Mouse (Mus musculus) forebrain, embryonic 14.5 days (tissue): ENCODE data around the gene Tcf7. TPM values are rescaled to one million over a fixed set of nuclear protein-coding genes. Genes with fewer than 3 reads are reported as not detected.

Experiments
- ATAC-seq: fragments of 200-750 bp; cut with Nextera tagmentation; 2 replicates; pipeline ENCODE4 v1.8.0; 2017; ENCODE audit warnings: mild to moderate bottlenecking, moderate library complexity
- DNase-seq: peaks from one replicate; pipeline ENCODE4 v3.0.0-alpha.2; 2015; ENCODE audit warnings: low spot score
- H3K27ac ChIP-seq: fragments of 300-500 bp; sonication (generic); 2 replicates; pipeline ENCODE4 v1.5.1; 2014; ENCODE audit warnings: low read depth, mild to moderate bottlenecking, control low read depth, low read length, moderate library complexity
- H3K27me3 ChIP-seq: fragments of 300-500 bp; sonication (generic); replicated peaks from 2 replicates; pipeline ENCODE4 v1.6.1; 2014; ENCODE audit warnings: low read length, control low read depth, mixed read lengths; ENCODE audit not compliant: control insufficient read depth, insufficient read depth
- H3K36me3 ChIP-seq: fragments of 300-500 bp; sonication (generic); 2 replicates; pipeline ENCODE4 v1.6.1; 2014; ENCODE audit warnings: low read length, control low read depth; ENCODE audit not compliant: control insufficient read depth, insufficient read depth
- H3K4me1 ChIP-seq: fragments of 300-500 bp; sonication (generic); 2 replicates; pipeline ENCODE4 v1.6.1; 2014; ENCODE audit warnings: antibody characterized with exemption, low read length, control low read depth; ENCODE audit not compliant: control insufficient read depth, insufficient read depth
- H3K4me2 ChIP-seq: fragments of 300-500 bp; sonication (generic); 2 replicates; pipeline ENCODE4 v1.6.1; 2014; ENCODE audit warnings: mild to moderate bottlenecking, control low read depth, low read length
- H3K4me3 ChIP-seq: fragments of 300-500 bp; sonication (generic); 2 replicates; pipeline ENCODE4 v1.5.1; 2014; ENCODE audit warnings: low read depth, low read length, control low read depth
- H3K9ac ChIP-seq: fragments of 300-500 bp; sonication (generic); 2 replicates; pipeline ENCODE4 v1.6.1; 2014; ENCODE audit warnings: mild to moderate bottlenecking, low read length, control low read depth, moderate library complexity
- H3K9me3 ChIP-seq: fragments of 300-500 bp; sonication (generic); replicated peaks from 2 replicates; pipeline ENCODE4 v1.6.1; 2016; ENCODE audit warnings: low read length, control low read depth, mixed read lengths; ENCODE audit not compliant: control insufficient read depth
- WGBS: fragments of 180-500 bp; shearing (Covaris S2); extraction: QIAGEN DNeasy Blood & Tissue Kit; methylation state at CpG from one replicate; pipeline ENCODE4 v1.1.7; 2014; 5-methylcytosine and 5-hydroxymethylcytosine counted together
- polyA plus RNA-seq: library from polyadenylated mRNA; unstranded; fragments of >200 nt; fragmentation: Nextera tagmentation; extraction: Ambion mirVana; gene quantifications from 2 replicates; pipeline ENCODE4 v1.2.1, GENCODE M21; 2014

Tcf7 gene
- polyA plus RNA-seq, 1 experiment from 2014 or later = 2.6 TPM

DNA sequence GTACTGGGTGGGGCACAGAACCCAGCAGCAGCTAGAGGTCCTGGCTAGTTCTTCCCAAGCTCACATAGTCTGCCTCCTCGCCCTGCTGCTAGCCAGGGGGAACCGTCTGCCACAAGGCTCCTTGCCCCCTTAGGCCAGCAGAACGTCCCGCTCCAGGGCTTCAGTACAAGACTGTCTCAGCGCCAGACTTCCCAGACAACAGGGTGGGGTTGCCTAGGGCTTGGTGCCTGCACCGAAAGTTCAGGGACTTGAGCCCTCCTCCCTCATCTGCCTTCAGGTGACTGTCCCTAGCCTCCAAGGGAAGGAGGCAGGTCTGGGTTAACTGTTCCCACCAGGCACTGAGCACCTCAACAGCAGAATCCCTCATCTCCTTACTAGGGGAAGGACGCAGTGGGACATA is 17.9 kb downstream of the Tcf7 start:
- Histone ChIP-seq H3K27me3 (no peaks in the 10 kb centered on the region), H3K36me3 (no peaks in the 10 kb centered on the region), H3K9me3 (no peaks in the 10 kb centered on the region), H3K4me3 (no peak overlapping the region), H3K27ac (no peak overlapping the region), H3K4me1 (no peaks in the 10 kb centered on the region), H3K9ac (no peak overlapping the region), H3K4me2 (no peak overlapping the region)
- ATAC-seq = no peak
- 77% methylated on average over 7 of the region's 7 CpGs for WGBS
- no peak for DNase-seq

DNA sequence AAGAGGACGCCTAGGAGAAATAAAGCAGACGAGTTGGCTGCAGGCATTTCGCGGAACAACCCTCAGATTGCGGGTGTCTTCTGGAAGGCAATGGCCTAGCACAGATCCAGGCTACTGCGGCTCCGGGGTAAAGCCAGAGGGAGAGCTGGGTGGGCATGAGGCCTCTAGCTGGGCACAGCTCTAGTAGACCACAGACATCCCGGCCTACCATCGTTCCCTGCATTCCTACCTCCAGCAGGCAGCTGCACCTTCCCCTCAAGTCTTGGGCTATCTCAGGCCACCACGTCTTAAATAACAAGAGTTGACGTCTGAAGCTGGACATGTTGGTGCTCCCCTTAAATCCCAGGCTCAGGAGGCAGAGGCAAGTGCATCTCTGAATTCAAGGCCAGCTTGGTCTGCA is 20.5 kb downstream of the Tcf7 start:
- Histone ChIP-seq H3K9me3 (no peaks in the 10 kb centered on the region), H3K27me3 (no peaks in the 10 kb centered on the region), H3K4me3 (no peak overlapping the region), H3K4me2 (no peak overlapping the region), H3K4me1 (no peaks in the 10 kb centered on the region), H3K9ac (no peak overlapping the region), H3K27ac (no peak overlapping the region), H3K36me3 (no peaks in the 10 kb centered on the region)
- ATAC-seq = no peak
- WGBS = 91% methylated on average over 11 of the region's 11 CpGs
- no peak for DNase-seq

DNA sequence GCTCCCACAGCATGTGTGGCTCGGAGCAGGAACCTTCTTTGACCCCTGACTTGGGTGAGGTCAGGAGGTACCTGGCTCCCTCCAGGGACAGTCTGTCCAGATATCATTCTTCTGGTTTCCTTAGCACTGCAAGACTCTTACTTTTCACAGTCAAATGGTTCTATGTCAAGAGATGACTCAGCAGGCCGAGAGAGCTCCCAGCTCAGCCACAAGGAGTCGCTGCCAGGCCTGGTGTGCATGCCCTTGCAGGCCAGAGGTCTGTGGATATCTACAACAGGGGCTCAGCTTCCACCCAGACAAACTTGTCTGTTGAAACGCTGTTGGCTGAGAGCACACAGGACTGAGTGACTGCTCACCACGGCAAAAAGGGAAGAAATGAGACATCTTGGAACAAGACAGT is 20.9 kb downstream of the Tcf7 start:
- no peak for DNase-seq

DNA sequence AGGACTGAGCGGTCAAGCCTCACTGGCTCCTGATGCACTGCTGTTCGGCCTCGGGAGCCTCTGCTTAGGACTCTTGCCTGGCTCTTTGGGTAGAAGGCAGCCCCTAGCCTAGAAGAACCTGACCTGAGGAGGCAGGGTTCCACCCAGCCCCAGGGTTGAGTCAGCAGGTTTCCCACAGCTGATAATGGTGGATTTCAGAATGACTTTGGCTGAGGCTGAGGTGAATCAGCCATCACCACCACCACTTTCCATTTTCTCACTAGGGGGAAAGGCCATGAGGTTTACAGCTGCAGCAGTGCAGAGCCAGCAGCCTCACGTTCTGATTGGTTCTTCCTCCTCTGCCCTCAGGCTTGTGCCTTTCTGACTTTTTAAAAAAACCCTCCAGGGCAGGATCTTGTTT is 21.9 kb downstream of the Tcf7 start:
- DNase-seq = no peak

More for the DNA sequence above, 20.9 kb downstream of the Tcf7 start:
- Histone ChIP-seq H3K27me3 (no peaks in the 10 kb centered on the region), H3K9ac (no peak overlapping the region), H3K4me1 (no peaks in the 10 kb centered on the region), H3K4me3 (no peak overlapping the region), H3K27ac (no peak overlapping the region), H3K9me3 (no peaks in the 10 kb centered on the region), H3K4me2 (no peak overlapping the region), H3K36me3 (no peaks in the 10 kb centered on the region)
- ATAC-seq = no peak
- WGBS = 58% methylated on average over 5 of the region's 5 CpGs

DNA sequence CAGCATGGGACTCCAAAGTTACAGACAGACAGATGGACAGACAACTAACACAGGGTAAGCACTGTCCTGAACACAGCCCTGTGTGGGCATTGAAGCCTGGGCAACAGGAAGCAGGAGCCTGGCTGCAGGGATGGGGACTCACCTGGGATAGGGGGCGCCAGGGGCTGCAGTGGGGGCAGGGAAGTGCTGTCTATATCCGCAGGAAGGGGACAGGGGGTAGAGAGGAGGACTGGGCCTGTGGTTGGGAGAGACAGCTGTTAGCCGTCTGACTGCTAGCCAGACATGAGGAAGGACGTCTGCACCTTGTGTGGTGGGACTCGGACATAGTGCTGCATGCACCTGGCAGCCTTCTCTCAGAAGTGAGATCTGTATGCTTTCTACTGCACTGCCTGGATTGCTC is 24.1 kb downstream of the Tcf7 start:
- ATAC-seq (no peak), DNase-seq (no peak)
- Histone ChIP-seq H3K9ac (no peak overlapping the region), H3K4me2 (no peak overlapping the region), H3K27ac (no peak overlapping the region), H3K27me3 (no peaks in the 10 kb centered on the region), H3K4me1 (no peaks in the 10 kb centered on the region), H3K4me3 (no peak overlapping the region), H3K36me3 (no peaks in the 10 kb centered on the region), H3K9me3 (no peaks in the 10 kb centered on the region)
- 60% methylated on average over 5 of the region's 5 CpGs for WGBS

More for the DNA sequence above, 21.9 kb downstream of the Tcf7 start:
- H3K27me3 ChIP-seq = no peaks in the 10 kb centered on the region
- H3K36me3 ChIP-seq = no peaks in the 10 kb centered on the region
- H3K27ac ChIP-seq = no peak overlapping the region
- H3K9me3 ChIP-seq = no peaks in the 10 kb centered on the region
- no peak overlapping the region for H3K4me2 ChIP-seq
- no peak for ATAC-seq
- no peaks in the 10 kb centered on the region for H3K4me1 ChIP-seq
- 58% methylated on average over 4 of the region's 4 CpGs for WGBS
- no peak overlapping the region for H3K9ac ChIP-seq
- no peak overlapping the region for H3K4me3 ChIP-seq

DNA sequence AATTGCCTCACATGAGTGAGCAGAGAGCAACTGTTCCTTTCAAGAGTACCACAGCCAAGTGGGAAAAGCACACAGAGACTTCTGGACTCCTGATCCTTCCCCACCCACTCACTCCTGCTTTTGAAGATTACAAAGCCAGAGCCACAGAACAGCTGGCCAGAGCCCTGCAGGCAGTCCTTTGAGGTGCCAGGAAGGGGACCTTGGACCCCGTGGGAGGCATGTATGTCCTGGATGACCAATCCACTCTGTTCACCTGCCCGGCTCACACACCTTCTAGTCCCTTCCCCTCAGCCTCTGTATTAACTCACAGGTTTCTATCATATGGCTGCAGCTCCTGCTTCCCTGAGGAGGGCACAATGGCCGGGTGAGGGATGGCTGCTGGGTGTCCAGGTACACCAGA is 25.4 kb downstream of the Tcf7 start:
- Histone ChIP-seq H3K4me2 (no peak overlapping the region), H3K27me3 (no peaks in the 10 kb centered on the region), H3K9me3 (no peaks in the 10 kb centered on the region), H3K36me3 (no peaks in the 10 kb centered on the region), H3K27ac (no peak overlapping the region), H3K4me3 (no peak overlapping the region), H3K4me1 (no peaks in the 10 kb centered on the region), H3K9ac (no peak overlapping the region)
- WGBS = 95% methylated on average over 3 of the region's 3 CpGs
- no peak for DNase-seq
- no peak for ATAC-seq

DNA sequence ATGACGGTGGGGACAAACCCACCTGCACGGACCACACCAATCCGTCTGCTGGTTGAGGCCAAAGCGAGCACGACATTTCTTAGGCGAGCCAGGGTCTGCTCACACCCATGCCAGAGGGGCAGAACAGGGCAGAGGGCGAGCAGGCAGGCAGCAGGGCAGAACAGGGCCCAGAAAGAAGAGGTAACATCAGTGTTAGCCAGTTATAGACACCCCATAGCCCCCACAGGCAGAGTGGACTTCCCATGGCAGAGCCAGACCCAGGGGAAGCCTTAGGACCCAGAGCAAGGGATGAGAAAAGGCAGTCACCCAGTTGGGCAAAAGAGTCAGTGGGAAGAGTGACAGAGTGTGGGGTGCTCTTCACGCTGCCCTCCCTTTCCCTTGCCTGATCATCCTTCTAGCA is 27.7 kb downstream of the Tcf7 start:
- no peak overlapping the region for H3K27ac ChIP-seq
- no peak overlapping the region for H3K4me2 ChIP-seq
- H3K4me3 ChIP-seq = no peak overlapping the region
- H3K9me3 ChIP-seq = no peaks in the 10 kb centered on the region
- H3K36me3 ChIP-seq = peaks cover 6% of the 10 kb centered on the region; the same call in 1 of the 2 replicates
- 85% methylated on average over 8 of the region's 8 CpGs for WGBS
- no peaks in the 10 kb centered on the region for H3K27me3 ChIP-seq
- no peaks in the 10 kb centered on the region for H3K4me1 ChIP-seq
- ATAC-seq = no peak
- no peak overlapping the region for H3K9ac ChIP-seq
- no peak for DNase-seq

DNA sequence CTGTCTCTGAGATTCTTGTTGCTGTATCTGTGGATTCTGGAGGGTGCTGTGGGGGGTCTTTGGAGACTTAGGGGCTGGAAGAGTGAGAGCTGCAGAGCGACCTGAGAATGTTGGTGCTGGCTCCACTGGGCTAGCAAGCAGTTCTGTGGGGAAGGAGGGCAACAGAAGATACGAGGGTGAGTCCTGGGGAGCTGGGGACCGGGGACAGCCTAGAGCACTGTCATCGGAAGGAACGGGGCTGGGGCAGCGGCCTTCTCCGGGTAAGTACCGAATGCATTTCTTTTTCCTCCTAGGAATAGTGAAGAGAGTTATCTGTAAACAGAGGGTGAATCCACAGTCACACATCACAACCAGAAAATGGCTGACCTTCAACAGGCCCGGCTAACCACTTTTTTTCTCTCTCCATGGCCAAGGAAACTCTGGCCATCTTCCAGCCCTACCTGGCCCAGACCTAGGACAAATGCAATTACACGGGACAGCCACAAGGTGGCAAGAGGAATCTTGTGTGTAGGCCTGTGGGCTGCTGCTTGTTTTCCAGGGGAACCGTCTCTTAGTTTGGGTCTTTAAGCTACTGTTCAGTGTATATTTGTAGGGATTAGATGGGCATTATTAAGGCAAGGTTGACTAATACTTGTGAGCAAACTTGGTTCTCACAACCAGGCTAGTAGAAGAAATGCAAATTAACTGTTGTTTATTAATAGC is 29.0 kb downstream of the Tcf7 start:
- Histone ChIP-seq H3K4me3 (no peak overlapping the region), H3K36me3 (peaks cover 12% of the 10 kb centered on the region), H3K9me3 (no peaks in the 10 kb centered on the region), H3K4me2 (no peak overlapping the region), H3K27ac (no peak overlapping the region), H3K9ac (no peak overlapping the region), H3K4me1 (no peaks in the 10 kb centered on the region), H3K27me3 (no peaks in the 10 kb centered on the region)
- 65% methylated on average over 11 of the region's 11 CpGs for WGBS
- ATAC-seq = peak; percentile 67
- peak; percentile 85 for DNase-seq

DNA sequence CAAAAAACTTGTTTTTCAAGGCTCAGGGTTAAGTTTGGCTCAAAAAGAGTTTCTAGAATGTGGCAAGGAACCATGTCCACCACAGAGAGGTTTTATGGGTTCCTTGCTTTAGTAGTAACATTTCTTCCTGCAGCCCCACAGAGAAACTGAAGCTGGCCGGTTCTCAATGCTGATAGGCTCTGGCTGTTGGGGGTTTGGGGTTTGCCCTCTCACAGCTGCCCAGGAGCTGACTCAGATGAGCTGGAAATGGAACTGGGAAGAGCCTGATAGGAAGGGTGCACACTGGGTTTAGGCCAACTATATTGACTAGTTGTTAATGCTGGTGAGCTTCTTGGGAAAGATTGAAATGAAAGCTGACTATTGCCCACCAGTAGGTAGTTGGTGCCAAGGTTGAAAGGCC is 30.1 kb downstream of the Tcf7 start:
- Histone ChIP-seq H3K27me3 (no peaks in the 10 kb centered on the region), H3K4me2 (no peak overlapping the region), H3K9me3 (no peaks in the 10 kb centered on the region), H3K36me3 (peaks cover 18% of the 10 kb centered on the region), H3K27ac (no peak overlapping the region), H3K4me3 (no peak overlapping the region), H3K4me1 (no peaks in the 10 kb centered on the region), H3K9ac (no peak overlapping the region)
- 85% methylated on average over 1 of the region's 1 CpGs for WGBS
- DNase-seq (no peak), ATAC-seq (no peak)
